Mouse (Mus musculus) megakaryocyte, embryonic 14.5 days (primary cell): Measurements from ENCODE around the gene Zkscan1. TPM values are rescaled to one million over a fixed set of nuclear protein-coding genes. Genes with fewer than 3 reads are reported as not detected.

Experiments
- H3K27me3 ChIP-seq: replicated peaks from 2 replicates; pipeline ENCODE3; 2012; ENCODE audit warnings: inconsistent platforms
- H3K36me3 ChIP-seq: replicated peaks from 2 replicates; pipeline ENCODE3; 2012; ENCODE audit warnings: low read length, inconsistent platforms, mixed read lengths
- H3K4me1 ChIP-seq: 2 replicates; pipeline ENCODE4 v1.6.1; 2012; ENCODE audit warnings: inconsistent platforms
- H3K4me3 ChIP-seq: replicated peaks from 2 replicates; pipeline ENCODE3; 2012; ENCODE audit warnings: moderate library complexity, mild to moderate bottlenecking, inconsistent platforms
- H3K9me3 ChIP-seq: 2 replicates; pipeline ENCODE4 v1.6.1; 2012; ENCODE audit warnings: inconsistent platforms
- FLI1 ChIP-seq: IDR thresholded peaks from 2 replicates; pipeline ENCODE4 v1.6.1; 2012; ENCODE audit warnings: low read length, inconsistent platforms, mixed read lengths
- GATA1 ChIP-seq: IDR thresholded peaks from 3 replicates; pipeline ENCODE4 v1.6.1; 2012; ENCODE audit warnings: mixed read lengths, low read length, inconsistent platforms, borderline replicate concordance
- polyA plus RNA-seq: library from polyadenylated mRNA; stranded (reverse); fragments of >175 nt; gene quantifications from 2 replicates; pipeline ENCODE4 v1.2.3, GENCODE M21; 2012; ENCODE audit warnings: low replicate concordance; ENCODE audit not compliant: insufficient read depth

Zkscan1 gene
- polyA plus RNA-seq, 1 experiment, result 0.38 TPM

- Histone ChIP-seq H3K4me3 (peak within 1 kb of the TSS; percentile 93), H3K9me3 (no peaks in the 10 kb centered on the region), H3K4me1 (peaks cover 27% of the 10 kb centered on the region), H3K36me3 (peaks cover 5% of the 10 kb centered on the region), H3K27me3 (no peaks in the 10 kb centered on the region)
- TF ChIP-seq FLI1 (0 out of 2 replicates have a peak, but pooled peaks have one; percentile 22), GATA1 (no peak)
These were observed 31.6 kb downstream of the Zkscan1 start, which contains the start of gene Zscan21 for GRCm38 (mm10) chr5:138116255-138117198. Gene Zscan21, plus strand, starts transcription at chr5:138116903.

GRCm38 (mm10) chr5:138117199-138118015 is 32.5 kb downstream of the Zkscan1 start:
- TF ChIP-seq FLI1 (no peak), GATA1 (no peak)
- no peaks in the 10 kb centered on the region for H3K9me3 ChIP-seq
- H3K27me3 ChIP-seq, result no peaks in the 10 kb centered on the region
- peaks cover 27% of the 10 kb centered on the region for H3K4me1 ChIP-seq
- H3K4me3 ChIP-seq, result peak overlapping the region; percentile 93
- peaks cover 5% of the 10 kb centered on the region for H3K36me3 ChIP-seq

GRCm38 (mm10) chr5:138118041-138118440 is 33.2 kb downstream of the Zkscan1 start:
- no peak for TF ChIP-seq GATA1
- no peak for TF ChIP-seq FLI1
- peaks cover 7% of the 10 kb centered on the region for H3K36me3 ChIP-seq
- peaks cover 27% of the 10 kb centered on the region for H3K4me1 ChIP-seq
- H3K27me3 ChIP-seq, result no peaks in the 10 kb centered on the region
- no peaks in the 10 kb centered on the region for H3K9me3 ChIP-seq
- peak overlapping the region; percentile 93 for H3K4me3 ChIP-seq

GRCm38 (mm10) chr5:138132425-138133064 is 47.7 kb downstream of the Zkscan1 start:
- Histone ChIP-seq H3K4me3 (no peak overlapping the region), H3K36me3 (peaks cover 61% of the 10 kb centered on the region), H3K4me1 (peaks cover 8% of the 10 kb centered on the region), H3K27me3 (no peaks in the 10 kb centered on the region), H3K9me3 (no peaks in the 10 kb centered on the region)
- TF ChIP-seq FLI1 (no peak), GATA1 (no peak)

GRCm38 (mm10) chr5:138137257-138137656 is 52.4 kb downstream of the Zkscan1 start:
- H3K36me3 ChIP-seq, result peaks cover 28% of the 10 kb centered on the region
- peaks cover 23% of the 10 kb centered on the region for H3K4me1 ChIP-seq
- H3K9me3 ChIP-seq, result no peaks in the 10 kb centered on the region
- H3K4me3 ChIP-seq, result no peak overlapping the region
- H3K27me3 ChIP-seq, result no peaks in the 10 kb centered on the region
- no peak for TF ChIP-seq FLI1
- no peak for TF ChIP-seq GATA1

GRCm38 (mm10) chr5:138137935-138138549 is 53.2 kb downstream of the Zkscan1 start:
- peaks cover 21% of the 10 kb centered on the region for H3K36me3 ChIP-seq
- no peak overlapping the region for H3K4me3 ChIP-seq
- peaks cover 23% of the 10 kb centered on the region for H3K4me1 ChIP-seq
- TF ChIP-seq FLI1, result no peak
- TF ChIP-seq GATA1, result no peak
- H3K27me3 ChIP-seq, result no peaks in the 10 kb centered on the region
- no peaks in the 10 kb centered on the region for H3K9me3 ChIP-seq

GRCm38 (mm10) chr5:138138585-138138984 is 53.7 kb downstream of the Zkscan1 start:
- H3K36me3 ChIP-seq, result peaks cover 20% of the 10 kb centered on the region
- H3K4me1 ChIP-seq, result peaks cover 23% of the 10 kb centered on the region
- H3K9me3 ChIP-seq, result no peaks in the 10 kb centered on the region
- no peaks in the 10 kb centered on the region for H3K27me3 ChIP-seq
- TF ChIP-seq GATA1 (no peak), FLI1 (no peak)
- no peak overlapping the region for H3K4me3 ChIP-seq

- no peaks in the 10 kb centered on the region for H3K9me3 ChIP-seq
- H3K27me3 ChIP-seq, result no peaks in the 10 kb centered on the region
- peak overlapping the region; percentile 96 for H3K4me3 ChIP-seq
- H3K4me1 ChIP-seq, result peaks cover 31% of the 10 kb centered on the region
- H3K36me3 ChIP-seq, result peaks cover 32% of the 10 kb centered on the region
- TF ChIP-seq FLI1 (no peak), GATA1 (no peak)
These were observed 69.5 kb downstream of the Zkscan1 start for GRCm38 (mm10) chr5:138154390-138154789.

- no peaks in the 10 kb centered on the region for H3K9me3 ChIP-seq
- H3K4me3 ChIP-seq, result peak within 1 kb of the TSS; percentile 96
- TF ChIP-seq FLI1, result peak; percentile 58; the same call in 1 of the 2 replicates
- TF ChIP-seq GATA1, result no peak
- no peaks in the 10 kb centered on the region for H3K27me3 ChIP-seq
- peaks cover 26% of the 10 kb centered on the region for H3K36me3 ChIP-seq
- H3K4me1 ChIP-seq, result peaks cover 35% of the 10 kb centered on the region
These were observed 70.6 kb downstream of the Zkscan1 start, which contains the start of gene Zfp113 for GRCm38 (mm10) chr5:138155443-138155976. Gene Zfp113, minus strand, starts transcription at chr5:138155744.

Other genes with a start within 250 kb of the Zkscan1 start
- 1.1 TPM in 1 of 2 replicates, not detected in the other for gene Pilra, start 248.8 kb upstream of the Zkscan1 start, polyA plus RNA-seq
- not detected in 2 replicates for gene Pilrb1, start 227.0 kb upstream of the Zkscan1 start, polyA plus RNA-seq
- 0.83 TPM in 1 of 2 replicates, not detected in the other for gene Pilrb2, start 213.3 kb upstream of the Zkscan1 start, polyA plus RNA-seq
- not detected in 2 replicates for gene Cyp3a13, start 163.5 kb upstream of the Zkscan1 start, polyA plus RNA-seq
- gene Gjc3, start 122.0 kb upstream of the Zkscan1 start, polyA plus RNA-seq, result 0.68 TPM in 1 of 2 replicates, not detected in the other
- not detected in 2 replicates for gene Azgp1, start 103.6 kb upstream of the Zkscan1 start, polyA plus RNA-seq
- not detected in 2 replicates for gene Smok3a, start 63.8 kb upstream of the Zkscan1 start, polyA plus RNA-seq
- 0.06 TPM in 1 of 2 replicates, not detected in the other for gene Smok3b, start 63.7 kb upstream of the Zkscan1 start, polyA plus RNA-seq
- gene Smok3c, start 31.9 kb upstream of the Zkscan1 start, polyA plus RNA-seq, result not detected in 2 replicates
- 0.86 TPM in 1 of 2 replicates, not detected in the other for gene Zscan21, start 31.8 kb downstream of the Zkscan1 start, polyA plus RNA-seq
- 0.13 TPM in 1 of 2 replicates, not detected in the other for gene Zfp113, start 70.7 kb downstream of the Zkscan1 start, polyA plus RNA-seq
- 18.0 and 85.5 TPM in 2 replicates for gene Cops6, start 76.0 kb downstream of the Zkscan1 start, polyA plus RNA-seq
- 5.5 and 7.4 TPM in 2 replicates for gene Ap4m1, start 86.9 kb downstream of the Zkscan1 start, polyA plus RNA-seq
- 6.7 and 10.6 TPM in 2 replicates for gene Mcm7, start 87.3 kb downstream of the Zkscan1 start, polyA plus RNA-seq
- 21.9 and 50.3 TPM in 2 replicates for gene Taf6, start 102.4 kb downstream of the Zkscan1 start, polyA plus RNA-seq
- gene Cnpy4, start 102.4 kb downstream of the Zkscan1 start, polyA plus RNA-seq, result 1.8 and 2.1 TPM in 2 replicates
- gene Mblac1, start 109.2 kb downstream of the Zkscan1 start, polyA plus RNA-seq, result 3.8 TPM in 1 of 2 replicates, not detected in the other
- gene Nxpe5, start 140.8 kb downstream of the Zkscan1 start, polyA plus RNA-seq, result 0.40 TPM in 1 of 2 replicates, not detected in the other
- gene Lamtor4, start 170.4 kb downstream of the Zkscan1 start, polyA plus RNA-seq, result 61.6 and 131 TPM in 2 replicates
- gene BC037034, start 178.9 kb downstream of the Zkscan1 start, polyA plus RNA-seq, result 49.9 and 62.5 TPM in 2 replicates
- not detected in 2 replicates for gene Gal3st4, start 187.8 kb downstream of the Zkscan1 start, polyA plus RNA-seq
- gene Gm43720, start 194.9 kb downstream of the Zkscan1 start, polyA plus RNA-seq, result not detected in 2 replicates
- gene Gpc2, start 194.9 kb downstream of the Zkscan1 start, polyA plus RNA-seq, result 2.6 and 3.1 TPM in 2 replicates
- gene Stag3, start 195.2 kb downstream of the Zkscan1 start, polyA plus RNA-seq, result 0.66 and 9.2 TPM in 2 replicates